Mouse (Mus musculus) megakaryocyte progenitor cell, adult 5-6 weeks (primary cell): ENCODE results near the gene Stag2. TPM values are rescaled to one million over a fixed set of nuclear protein-coding genes. Genes with fewer than 3 reads are reported as not detected.

Experiments used
- ATAC-seq: replicated peaks from 2 replicates; pipeline ENCODE4 v1.8.0; 2016; ENCODE audit warnings: mild to moderate bottlenecking, moderate TSS enrichment, inconsistent platforms; ENCODE audit not compliant: poor library complexity
- total RNA-seq, 2 experiments: library from RNA; stranded (forward) in 1 of 2; stranded (reverse) in 1 of 2; fragments of 157-497, 149-512 nt in 1 of 2; fragments of 200-1000 nt in 1 of 2; gene quantifications; 2 replicates each; pipeline versions ENCODE4 v1.2.3 to v1.2.4; 2015 to 2017

Stag2 gene
- total RNA-seq (2015) (123 TPM in 2 replicates), total RNA-seq (2017) (512 and 624 TPM in 2 replicates)

DNA sequence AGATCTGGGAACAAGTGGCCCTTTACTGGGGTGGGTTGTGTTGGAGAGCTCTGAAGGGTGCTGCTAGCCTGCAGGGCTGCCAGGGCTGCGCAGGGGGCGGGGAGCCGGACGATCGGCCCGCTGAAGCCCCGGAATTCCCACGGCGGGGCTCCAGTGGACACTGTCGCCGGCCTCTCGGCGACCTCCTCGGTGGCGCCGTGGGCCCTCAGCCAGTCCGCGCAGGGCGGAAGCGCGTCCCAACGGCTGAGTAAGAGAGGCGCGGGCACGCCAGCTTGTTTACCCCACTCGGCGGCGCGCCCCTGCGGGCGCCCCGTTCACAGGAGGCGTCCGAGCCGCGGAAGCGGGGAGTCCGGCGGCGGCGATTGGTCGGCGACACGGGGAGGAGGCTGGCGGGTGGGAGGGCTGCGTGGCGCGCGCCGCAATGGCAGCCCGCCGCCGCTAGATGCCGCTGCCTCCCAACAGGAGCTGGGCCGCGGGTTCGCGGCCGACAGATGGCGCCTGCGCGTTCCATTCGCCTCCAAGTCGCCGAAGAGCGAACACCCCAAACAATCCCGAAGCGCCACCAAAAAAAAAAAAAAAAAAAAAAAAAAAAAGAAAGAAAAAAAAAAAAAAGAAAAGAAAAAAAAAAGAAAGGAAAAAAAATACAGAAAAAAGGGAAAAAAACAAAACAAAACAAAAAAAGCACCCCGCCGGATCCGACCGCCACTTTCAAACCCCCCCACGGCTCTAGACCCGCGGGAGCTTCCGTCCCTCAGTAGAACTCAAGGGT is at the start of gene Stag2:
Gene Stag2, plus strand, starts transcription at position 530 of the 769 bp plus-strand sequence.
- peak; percentile 58 for ATAC-seq

DNA sequence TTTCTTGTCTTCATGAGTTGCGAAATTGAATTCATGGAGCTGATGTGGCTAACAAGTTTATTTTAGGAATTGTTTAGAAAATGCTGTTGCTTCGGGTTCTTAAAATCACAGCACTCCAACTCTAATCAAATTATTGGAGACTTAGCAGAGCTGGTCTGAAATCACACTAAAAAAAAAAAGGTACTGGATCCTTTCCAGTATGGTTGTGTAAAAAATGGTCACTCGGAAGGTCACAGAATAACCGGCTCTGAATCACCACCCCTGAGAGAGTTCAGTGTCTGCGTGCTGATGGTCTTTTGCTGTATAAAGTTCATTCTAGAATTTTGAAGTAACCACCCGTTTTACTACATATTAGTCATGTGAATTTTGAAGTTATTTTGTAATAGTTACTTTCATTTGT is 42.0 kb upstream of the Stag2 start:
- ATAC-seq: no peak

DNA sequence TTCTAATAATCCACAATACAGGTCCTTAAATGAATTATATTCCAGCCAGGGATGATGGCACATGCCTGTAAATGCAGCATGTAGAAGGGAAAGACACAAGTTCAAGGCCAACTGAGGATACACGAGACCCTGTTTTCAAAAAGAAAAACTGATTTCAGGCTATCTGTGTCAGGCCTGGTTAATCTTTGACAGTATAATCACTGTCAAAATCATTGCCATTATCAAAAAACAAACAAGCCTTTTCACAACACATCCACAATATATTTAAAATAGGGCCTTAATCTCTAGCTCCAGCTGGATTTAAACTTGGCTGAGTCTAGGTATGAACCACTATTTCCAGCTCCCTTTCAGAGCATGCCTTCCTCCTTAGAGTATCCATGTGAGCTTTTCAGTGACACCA is 38.5 kb upstream of the Stag2 start:
- ATAC-seq: no peak

DNA sequence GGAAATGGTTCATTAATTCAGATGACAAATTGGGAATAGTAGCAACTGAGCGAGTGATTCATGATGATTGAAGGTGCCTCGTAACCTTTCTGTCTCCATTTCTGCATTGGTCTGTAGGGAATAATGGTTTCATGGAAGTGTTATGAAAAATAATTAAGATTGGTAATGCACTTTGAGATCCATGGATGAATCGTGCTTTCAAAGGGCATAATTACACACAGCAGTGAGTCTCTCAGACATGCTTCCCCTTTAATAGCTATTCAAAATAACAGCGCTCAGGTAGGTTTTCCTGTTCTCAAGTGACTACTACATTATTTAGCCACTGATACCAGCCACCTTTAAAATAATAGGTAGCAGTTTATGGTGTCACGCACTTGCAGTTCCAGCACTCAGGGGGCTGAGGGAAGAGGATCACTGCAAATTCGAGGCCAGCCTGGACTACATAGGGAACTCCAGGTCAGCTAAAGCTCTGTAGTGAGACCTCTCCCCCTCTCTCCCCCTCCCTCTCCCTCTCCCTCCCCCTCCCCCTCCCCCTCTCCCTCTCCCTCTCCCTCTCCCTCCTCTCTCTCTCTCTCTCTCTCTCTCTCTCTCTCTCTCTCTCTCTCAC is 29.6 kb upstream of the Stag2 start:
- no peak for ATAC-seq

DNA sequence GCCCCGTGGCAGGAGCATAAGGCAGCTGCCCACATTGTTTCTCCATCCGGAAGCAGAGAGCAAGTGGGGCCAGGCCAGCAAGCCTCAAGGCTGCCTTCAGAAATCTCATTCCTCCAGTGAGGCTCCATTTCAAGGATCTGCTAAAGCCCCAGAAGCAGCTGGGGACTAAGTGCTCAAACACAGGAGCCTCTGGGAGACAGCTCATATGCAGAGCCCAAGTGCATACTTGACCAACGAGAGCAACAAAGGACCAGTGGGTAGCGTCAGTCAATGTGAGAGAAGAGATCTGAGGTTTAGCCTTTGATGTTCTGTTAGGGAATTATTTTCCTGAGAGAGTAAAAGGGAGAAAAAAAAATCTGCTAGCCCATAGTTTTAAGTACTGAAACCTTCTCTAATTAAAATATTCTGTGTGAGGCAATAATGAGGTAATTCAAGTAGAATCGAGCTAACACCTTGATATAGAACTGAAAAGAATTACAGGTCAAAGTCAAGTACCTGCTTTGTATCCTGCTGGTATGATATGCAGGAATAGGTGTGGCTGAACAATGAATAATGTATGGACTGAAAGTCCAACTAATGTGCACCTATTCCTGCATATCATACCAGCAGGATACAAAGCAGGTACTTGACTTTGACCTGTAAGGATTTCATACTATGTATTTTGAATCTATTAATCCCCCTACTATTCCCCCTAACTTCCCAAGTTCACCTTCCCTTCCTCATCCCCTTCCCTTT is 24.0 kb upstream of the Stag2 start:
- no peak for ATAC-seq

DNA sequence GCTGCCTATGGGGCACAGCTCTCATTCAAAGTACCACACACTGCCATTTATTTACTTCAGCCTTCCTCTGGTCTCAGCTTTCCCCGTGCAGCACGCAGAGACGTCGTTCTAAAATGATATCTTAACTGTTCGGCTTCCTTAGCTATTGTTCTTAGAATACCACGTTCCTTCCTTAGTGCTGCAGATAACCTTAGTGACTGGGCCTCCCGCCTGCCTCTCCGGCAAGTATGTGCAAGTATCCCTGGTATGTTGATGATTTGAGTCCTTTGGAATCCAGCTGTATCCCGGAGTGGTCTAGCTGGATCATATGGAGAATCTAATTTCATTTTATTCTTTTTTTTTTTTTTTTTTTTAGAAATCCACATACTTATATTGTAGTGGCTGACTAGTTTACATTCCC is 9.2 kb upstream of the Stag2 start:
- ATAC-seq: no peak

DNA sequence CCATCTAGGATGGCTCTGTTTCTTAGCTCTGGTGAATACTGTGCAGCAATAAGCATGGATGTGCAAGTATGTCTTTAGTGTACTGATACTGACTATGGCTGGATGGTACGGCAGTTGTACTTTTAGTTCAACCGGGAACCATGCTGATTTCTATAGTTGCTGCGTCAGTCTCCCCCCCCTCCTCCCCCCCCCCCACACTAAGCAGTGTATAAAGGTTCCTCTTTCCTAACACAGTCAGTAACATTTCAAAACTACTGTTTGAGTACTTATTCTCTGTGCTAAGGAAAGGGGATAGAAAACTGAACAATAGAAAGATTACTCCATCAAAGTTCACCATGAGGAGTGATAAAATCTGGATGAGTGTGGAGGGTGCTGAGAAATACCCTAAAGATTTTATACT is 6.5 kb upstream of the Stag2 start:
- peak; percentile 78 for ATAC-seq

DNA sequence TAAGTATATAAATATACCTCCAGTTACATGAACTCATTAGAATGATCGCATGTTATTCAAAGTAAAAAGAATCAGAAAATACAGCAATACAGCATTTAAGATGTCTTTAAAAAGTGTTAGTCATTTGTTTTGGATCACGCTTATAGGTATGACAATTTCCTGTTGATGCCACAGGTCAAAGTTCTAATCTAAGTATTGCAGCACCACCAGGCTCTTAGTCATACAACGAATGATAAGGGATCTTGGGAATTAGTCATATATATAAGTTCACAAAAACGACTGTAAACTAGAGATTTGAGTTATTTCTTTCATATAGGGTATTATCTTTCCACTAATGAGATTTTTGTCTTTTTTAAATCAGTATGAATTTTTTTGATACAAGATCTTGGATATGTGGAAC is 5.1 kb upstream of the Stag2 start:
- no peak for ATAC-seq

DNA sequence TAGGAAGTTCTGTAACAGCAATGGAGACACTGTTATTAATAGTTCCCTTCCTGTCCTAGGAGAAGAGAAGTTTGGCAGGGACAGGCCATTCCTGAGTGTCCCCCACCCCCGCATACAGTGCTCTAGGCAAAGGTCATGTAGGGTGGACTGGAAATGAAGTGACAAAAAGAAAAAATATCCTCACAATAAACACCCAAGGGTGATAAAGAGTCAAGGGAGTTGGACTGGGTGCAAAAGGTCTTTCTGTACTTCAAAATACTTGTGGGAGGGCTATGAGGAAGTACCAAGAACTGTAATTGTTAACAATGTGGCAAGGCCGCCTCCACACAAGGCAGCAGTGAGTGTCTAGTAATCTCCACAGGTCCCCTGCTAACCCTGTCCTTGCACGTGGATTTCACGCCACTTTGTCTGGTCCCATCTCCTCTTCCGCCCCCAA is 1.1 kb upstream of the Stag2 start:
- ATAC-seq: 0 out of 2 replicates have a peak, but pooled peaks have one; percentile 10

DNA sequence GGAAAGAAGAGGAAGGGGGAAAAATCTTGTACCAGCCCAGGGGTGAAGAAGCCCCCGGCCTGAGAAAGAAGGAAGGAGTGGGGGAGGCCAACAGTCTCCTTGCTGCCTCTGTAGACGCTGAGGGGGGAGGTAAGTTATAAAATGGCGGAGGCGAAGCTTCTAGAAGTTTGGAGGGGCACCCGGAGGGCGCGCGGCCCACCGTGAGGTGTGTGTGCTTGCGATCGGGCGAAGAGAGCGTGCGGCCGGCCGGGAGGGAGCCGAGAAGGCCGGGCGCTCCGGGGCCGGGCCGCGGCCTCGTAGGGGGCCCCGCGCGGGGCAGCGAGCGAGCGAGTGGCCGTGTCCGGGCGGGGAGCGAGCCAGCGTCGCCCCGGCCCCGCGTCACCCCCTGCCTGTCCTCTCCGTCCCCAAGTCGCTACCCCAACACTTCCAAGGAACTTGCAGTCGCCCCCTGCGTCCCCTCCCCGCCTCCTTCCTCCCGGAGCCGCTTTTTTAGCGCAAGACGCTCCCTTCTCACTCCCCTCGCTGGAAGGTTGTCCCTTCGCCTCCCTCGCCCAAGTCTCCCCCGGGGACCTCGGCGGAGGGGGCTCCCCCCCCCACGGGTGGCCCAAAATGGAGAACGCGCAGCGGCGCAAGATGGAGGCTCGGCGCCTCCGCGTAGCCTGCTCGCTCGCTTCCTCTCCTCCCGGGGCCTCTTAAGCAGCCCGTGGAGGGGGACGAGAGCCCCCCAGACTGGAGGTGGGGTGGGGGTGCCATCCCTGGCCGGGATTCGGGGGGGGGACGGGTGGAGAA is 634 bp downstream of the Stag2 start:
- 0 out of 2 replicates have a peak, but pooled peaks have one; percentile 3 for ATAC-seq

DNA sequence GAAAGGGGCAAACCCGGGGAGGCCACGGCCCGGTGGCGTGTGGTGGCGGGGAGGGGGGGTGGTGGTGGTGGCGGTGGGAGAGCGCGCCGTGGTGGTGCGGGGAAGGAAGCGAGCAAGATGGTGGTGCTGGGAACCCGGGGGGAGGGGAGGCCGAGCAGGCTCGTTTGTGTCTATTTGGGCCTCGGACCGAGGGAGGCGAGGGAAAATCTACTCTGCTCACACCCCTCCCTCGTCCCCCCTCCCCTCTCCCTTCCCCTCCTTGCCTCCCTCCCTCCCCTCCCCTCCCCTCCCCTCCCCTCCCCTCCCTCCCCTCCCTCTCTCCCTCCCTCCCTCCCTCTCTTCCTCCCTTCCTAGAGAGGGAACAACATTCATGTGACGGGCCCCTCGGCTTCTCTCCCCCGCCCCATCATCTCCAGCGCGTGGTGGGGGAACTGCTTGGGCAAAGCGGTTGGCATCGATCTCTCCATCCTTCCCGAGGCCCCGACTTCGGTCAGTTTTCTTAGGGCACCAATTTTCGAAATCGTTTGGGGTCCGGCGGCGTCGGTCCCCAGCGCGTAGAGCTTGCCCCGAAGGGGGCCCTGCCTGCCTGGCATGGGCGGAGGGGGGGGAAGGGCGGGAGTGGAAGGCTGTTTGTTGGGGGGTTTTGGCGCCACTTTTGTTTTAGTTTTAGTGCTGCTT is 1.4 kb downstream of the Stag2 start:
- peak; percentile 53 for ATAC-seq

DNA sequence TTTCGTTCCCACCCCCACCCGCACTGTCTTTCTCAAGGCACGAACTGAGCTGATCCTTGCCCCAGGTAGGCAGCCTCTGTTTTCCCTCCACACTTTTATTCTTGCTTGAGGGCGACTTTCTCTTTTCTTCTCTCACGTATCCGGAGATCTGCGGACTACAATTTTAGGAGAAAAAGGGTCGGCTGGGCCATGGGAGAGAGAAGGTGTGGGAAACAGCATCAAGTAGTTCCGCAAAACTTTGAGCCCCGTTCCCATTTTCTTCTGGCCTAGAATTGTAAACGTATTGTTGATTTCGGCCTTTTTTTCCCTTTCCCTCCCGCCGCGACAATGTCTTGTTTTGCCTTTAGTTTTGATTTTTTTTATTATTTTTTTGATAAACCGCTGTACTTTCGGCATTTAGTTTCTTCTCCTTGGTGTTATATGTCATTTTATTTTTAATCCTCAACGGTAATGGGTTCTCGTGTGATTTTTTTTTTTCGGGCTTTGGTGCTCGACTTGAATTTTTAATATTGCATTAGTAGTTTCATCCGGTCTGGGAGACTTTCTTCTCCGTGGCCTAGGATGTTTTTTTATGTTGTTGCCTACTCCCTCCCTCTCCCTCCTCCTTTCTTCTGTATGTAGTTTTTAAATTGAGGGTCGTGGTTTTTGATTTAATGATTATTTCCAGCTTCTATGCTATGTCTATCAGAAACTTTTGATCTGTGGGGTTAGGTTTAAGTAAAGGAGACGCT is 2.1 kb downstream of the Stag2 start:
- no peak for ATAC-seq

DNA sequence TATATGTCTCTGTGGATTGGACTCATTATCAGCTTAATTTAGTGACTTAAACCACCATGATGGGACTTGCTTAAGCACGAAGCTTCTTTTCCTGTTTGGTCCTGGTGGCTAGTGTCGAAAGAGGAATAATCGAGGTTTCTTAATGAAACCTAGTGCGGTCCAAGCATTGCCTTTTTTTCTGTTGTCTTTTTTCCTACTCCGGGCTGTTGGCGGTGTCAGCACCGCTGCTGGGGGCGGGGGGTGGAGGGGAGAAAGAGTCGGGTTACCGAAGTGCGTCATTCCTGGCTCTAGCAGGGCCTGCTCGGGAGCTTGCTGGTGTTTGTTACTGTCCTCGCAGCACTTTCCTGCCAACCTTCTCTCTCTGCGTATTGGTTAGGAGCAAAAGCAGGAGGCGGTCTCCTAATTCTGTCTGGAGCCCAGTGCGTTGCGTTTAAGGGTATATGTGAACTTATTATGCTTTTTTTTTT is 2.8 kb downstream of the Stag2 start:
- peak; percentile 66 for ATAC-seq

DNA sequence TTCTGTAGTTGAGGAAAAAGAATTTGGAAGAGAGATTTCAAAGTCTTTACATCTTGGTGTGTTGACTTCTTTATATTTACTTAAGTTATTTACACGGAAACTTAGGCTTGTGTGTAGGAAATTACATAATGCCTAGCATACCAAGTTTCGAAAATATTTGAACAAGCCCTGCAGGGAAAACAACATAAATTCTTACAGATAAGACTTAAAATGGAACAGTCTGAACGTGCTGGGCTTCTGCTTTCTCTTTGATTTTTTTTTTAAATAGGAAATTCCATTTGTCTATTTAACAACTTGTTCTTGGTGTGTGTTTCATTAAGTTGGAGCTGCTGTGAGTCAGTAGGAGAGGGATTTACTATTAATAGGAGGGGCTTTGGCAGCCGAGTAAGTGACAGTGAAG is 3.9 kb downstream of the Stag2 start:
- ATAC-seq: no peak

DNA sequence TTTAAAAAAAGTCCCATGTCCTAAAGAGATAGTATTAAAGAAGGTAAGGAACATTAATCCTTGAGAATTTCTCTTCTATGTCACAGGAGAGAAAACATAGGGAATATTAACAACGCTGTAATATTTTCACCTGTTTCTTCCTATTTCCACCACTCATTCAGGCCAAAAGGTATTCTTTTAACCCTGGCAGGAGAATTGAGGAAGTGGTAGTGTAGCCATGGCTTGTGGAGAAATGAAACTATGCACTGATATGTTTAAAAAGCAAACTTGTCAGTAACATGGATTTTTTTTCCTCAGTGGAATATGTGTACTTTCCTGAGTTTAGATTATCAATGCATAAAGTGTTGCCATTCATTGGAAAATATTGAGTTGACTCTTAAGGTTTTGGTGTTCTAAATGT is 16.3 kb downstream of the Stag2 start:
- peak; percentile 69 for ATAC-seq

DNA sequence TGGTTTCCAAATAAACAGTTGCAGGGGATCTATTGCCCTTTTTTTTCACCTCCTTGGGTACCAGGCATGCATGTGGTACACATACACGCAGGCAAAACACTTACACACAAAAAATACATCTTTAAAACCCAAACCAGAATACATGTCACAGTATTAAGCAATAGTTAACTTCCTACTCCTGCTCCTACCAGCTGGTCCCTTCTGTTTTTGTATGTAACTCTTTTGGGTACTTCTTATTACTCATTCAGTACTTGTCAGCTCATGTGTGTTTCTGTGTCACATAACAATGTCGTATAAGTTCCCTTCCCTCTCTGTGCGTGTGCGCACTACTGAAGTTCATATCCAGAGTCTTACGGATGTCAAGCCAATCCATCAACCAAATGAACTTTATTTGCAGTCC is 21.7 kb downstream of the Stag2 start:
- peak; percentile 44 for ATAC-seq

DNA sequence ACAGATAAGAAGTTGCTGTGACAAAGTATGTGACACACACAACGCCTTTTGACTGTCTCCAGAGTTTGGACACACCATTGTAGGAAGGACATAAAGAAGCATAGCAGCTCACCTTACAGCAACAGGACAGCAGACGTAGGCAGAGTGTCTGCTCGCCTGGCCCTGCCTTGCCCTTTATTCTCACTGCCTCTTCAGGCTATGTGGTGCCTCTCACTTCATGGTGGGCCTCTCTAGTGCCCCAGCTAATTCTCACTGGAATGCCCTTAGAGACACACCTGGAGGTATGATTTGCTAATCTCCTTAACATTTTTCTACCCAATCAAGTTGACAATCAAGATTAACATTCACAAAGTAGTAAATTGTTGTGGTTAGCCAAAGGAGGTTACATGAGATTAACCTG is 38.5 kb downstream of the Stag2 start:
- no peak for ATAC-seq

DNA sequence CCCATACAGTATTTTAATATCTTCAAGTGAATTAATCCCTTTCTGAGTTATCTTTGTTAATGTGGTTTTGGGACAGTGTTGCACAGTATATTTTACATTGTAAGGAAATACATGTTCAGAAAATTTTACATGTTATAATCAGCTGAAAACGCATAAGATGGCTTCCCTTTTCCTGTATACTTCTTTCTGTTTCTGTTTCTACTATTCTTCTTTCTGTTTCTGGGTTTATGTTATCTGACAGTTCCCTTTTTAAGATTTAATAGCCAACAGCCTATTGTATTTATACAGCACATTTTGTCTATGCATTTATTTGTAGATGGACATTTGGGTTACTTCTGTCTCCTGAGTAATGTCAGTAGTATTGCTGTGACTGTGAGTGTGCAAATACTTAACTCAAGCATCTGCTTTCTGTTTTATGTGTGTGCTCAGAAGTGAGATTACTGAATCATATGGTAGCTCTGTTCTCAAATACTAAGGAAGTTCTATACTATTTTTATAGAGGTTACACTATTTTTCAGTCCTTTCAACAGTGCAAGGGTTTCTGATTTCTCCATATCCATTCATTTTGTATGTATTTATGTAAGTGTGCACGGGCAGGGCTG is 39.8 kb downstream of the Stag2 start:
- ATAC-seq: 0 out of 2 replicates have a peak, but pooled peaks have one; percentile 31

DNA sequence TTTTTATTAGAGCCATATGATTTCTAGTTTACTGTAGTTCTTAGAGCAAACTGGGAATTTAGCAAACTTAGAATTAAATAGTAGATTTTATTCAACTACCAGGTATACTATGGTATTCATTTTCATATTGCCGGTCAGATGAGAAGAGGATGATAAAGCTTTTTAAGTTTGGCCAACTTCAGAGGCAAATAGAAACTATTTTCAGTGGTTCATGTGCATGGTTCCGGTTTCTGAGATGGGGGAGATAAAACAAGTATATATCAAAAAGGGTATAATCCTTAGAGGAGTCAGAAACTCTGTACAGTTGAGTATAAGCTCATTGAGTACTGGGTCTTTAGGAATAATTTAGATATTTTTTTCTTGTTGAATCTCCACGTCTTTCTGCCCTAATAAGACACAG is 45.5 kb downstream of the Stag2 start:
- no peak for ATAC-seq
